Mouse (Mus musculus) CD4-positive, CD25-positive, alpha-beta regulatory T cell (primary cell): Measurements from ENCODE around the gene Tspan13. TPM values are rescaled to one million over a fixed set of nuclear protein-coding genes. Genes with fewer than 3 reads are reported as not detected.

ENCODE experiments used
- polyA plus RNA-seq: library from polyadenylated mRNA; unstranded; fragments of 100-300 nt; shearing (Covaris generic); gene quantifications from one replicate; pipeline ENCODE4 v1.2.1, GENCODE M21; 2017

The Tspan13 gene
- 392 TPM for polyA plus RNA-seq

DNA sequence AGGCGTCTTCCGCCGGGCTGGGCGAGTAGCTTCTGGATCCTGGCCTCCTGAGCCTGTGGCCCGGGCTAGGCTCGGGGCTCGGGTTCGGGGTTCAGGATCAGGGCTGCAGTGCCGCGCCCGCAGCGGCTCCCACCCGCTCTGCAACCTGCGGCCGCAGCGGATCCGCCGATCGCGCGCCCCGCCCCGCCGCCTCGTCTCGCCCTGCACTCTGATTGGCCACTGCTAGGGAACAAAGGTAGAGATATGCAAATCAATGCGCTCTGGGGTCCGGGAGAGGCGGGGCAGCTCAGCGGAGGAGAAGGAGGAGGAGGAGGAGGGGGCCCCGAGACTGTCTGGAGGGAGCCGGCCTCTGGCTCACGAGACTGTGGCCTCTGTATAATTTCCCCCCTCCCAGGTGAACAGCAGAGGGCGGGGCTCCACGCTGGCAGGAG, at the start of gene Tspan13:
Gene Tspan13, minus strand, starts transcription at position 153 of the 431 bp plus-strand sequence.

DNA sequence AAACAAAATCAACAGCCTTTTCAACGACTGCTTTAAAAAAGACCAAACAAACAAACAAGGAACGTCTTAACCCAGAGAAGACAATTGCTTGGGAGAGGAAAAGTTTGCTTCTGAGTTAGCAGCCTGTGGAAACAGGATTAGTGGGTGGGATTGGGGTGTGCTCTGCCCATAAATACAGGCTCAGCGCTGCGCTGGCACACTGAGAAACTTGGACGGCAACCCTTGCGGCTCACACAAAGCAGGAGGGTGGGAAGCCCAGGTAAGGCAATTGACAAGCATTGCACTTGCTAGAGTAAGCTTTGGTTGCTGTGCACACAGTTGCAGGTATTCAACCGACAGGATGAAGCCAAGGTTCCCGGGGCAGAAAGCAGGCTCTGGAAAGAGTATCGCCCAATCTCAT, 49.6 kb downstream of the Tspan13 start, which contains the start of gene Agr2:
Gene Agr2, plus strand, starts transcription at position 197 of the 400 bp plus-strand sequence.

Other genes starting within 250 kb of the Tspan13 start
- not detected for gene Agr3, start 116.9 kb downstream of the Tspan13 start, polyA plus RNA-seq
- gene Agr2, start 49.6 kb downstream of the Tspan13 start, polyA plus RNA-seq, result not detected
- 42.5 TPM for gene Ankmy2, start 114.6 kb upstream of the Tspan13 start, polyA plus RNA-seq
- 190 TPM for gene Bzw2, start 115.6 kb upstream of the Tspan13 start, polyA plus RNA-seq
- gene Lrrc72, start 210.9 kb upstream of the Tspan13 start, polyA plus RNA-seq, result not detected